Mouse (Mus musculus): ENCODE measurements around the gene Qsox2. TPM values are rescaled to one million over a fixed set of nuclear protein-coding genes. Genes with fewer than 3 reads are reported as not detected.

Qsox2 gene
- total RNA-seq, 2 experiments from 2014 or later, result 25.3 to 25.7 TPM

GRCm38 (mm10) chr2:26172166-26172565 lies 65.2 kb downstream of the Qsox2 start:
- no peak for TF ChIP-seq CTCF (conservative IDR thresholded peaks at IDR 0.05)
- Histone ChIP-seq H3K4me3 (no peak overlapping the region), H3K27ac (no peak overlapping the region)
- DNase-seq (ENCODE audit: low spot score in 2 of 2), result no peak

GRCm38 (mm10) chr2:26170376-26170775 lies 66.9 kb downstream of the Qsox2 start:
- no peak for TF ChIP-seq CTCF (conservative IDR thresholded peaks at IDR 0.05)
- H3K27ac ChIP-seq, result no peak overlapping the region
- no peak for DNase-seq (ENCODE audit: low spot score in 2 of 2)

GRCm38 (mm10) chr2:26168843-26169579 lies 68.3 kb downstream of the Qsox2 start:
- no peak for DNase-seq (ENCODE audit: low spot score in 2 of 2)
- no peak overlapping the region for H3K4me3 ChIP-seq
- H3K27ac ChIP-seq, result no peak overlapping the region
- no peak for TF ChIP-seq CTCF (conservative IDR thresholded peaks at IDR 0.05)

More at GRCm38 (mm10) chr2:26170376-26170775, 66.9 kb downstream of the Qsox2 start:
- H3K4me3 ChIP-seq, result no peak overlapping the region

- no peak for TF ChIP-seq CTCF (conservative IDR thresholded peaks at IDR 0.05)
- no peak overlapping the region for H3K27ac ChIP-seq
- no peak for DNase-seq (ENCODE audit: low spot score in 2 of 2)
- no peak overlapping the region for H3K4me3 ChIP-seq
Measured at GRCm38 (mm10) chr2:26166890-26167289, 70.4 kb downstream of the Qsox2 start.

Other genes starting within 250 kb of the Qsox2 start
- gene Ubac1, start 215.8 kb downstream of the Qsox2 start, total RNA-seq (2021), result 10 to 100 TPM; 52.1 to 53.0 TPM
- gene Nacc2, start 114.3 kb downstream of the Qsox2 start, total RNA-seq (2021), result 10 to 100 TPM; 59.8 to 61.4 TPM
- not detected for gene Lhx3, start 29.2 kb downstream of the Qsox2 start, total RNA-seq (2021)
- gene Ccdc187, start 57.0 kb upstream of the Qsox2 start, total RNA-seq (2021), result under 1 TPM; 0.59 to 0.76 TPM
- gene Gpsm1, start 78.0 kb upstream of the Qsox2 start, total RNA-seq (2021), result 10 to 100 TPM; 36.6 to 40.7 TPM
- gene Dnlz, start 114.6 kb upstream of the Qsox2 start, total RNA-seq (2021), result 10 to 100 TPM; 26.5 to 27.2 TPM
- gene Card9, start 123.4 kb upstream of the Qsox2 start, total RNA-seq (2021), result 1 to 10 TPM; 1.5 to 2.1 TPM
- 10 to 100 TPM; 72.5 to 88.9 TPM for gene Snapc4, start 143.1 kb upstream of the Qsox2 start, total RNA-seq (2021)
- gene Entr1, start 151.8 kb upstream of the Qsox2 start, total RNA-seq (2021), result 100 to 1,000 TPM; 159 to 168 TPM
- 100 to 1,000 TPM in 1 of 2 experiments, 10 to 100 TPM in 1; 89.2 to 100 TPM for gene Pmpca, start 151.8 kb upstream of the Qsox2 start, total RNA-seq (2021)
- 10 to 100 TPM; 22.2 to 25.1 TPM for gene Inpp5e, start 171.7 kb upstream of the Qsox2 start, total RNA-seq (2021)
- 10 to 100 TPM; 49.3 to 51.3 TPM for gene Sec16a, start 207.7 kb upstream of the Qsox2 start, total RNA-seq (2021)

Data from layer of hippocampus, adult 2 months (tissue).